In genomic region chr10:62242896-62243295, GRCm38 (mm10) we compare ENCODE assay signal across 8 mouse cellular contexts. TPM values are rescaled to one million over a fixed set of nuclear protein-coding genes. Genes with fewer than 3 reads are reported as not detected.
DNase-seq lines count a peak whose midpoint lies in the region; ATAC-seq and TF ChIP-seq lines count a peak whose summit lies in the region.

No protein-coding gene starts in this region.

- H3K4me1 ChIP-seq in heart, postnatal 0 days (ENCODE audit: control insufficient read depth, insufficient read depth) = no peaks in the 10 kb centered on the region
- H3K4me1 ChIP-seq in ES-Bruce4 (ENCODE audit: control insufficient read depth, insufficient read depth, low read length) = peaks cover 2% of the 10 kb centered on the region

- H3K9me3 ChIP-seq in heart, postnatal 0 days (replicated peaks; ENCODE audit: control insufficient read depth, low read length) = no peaks in the 10 kb centered on the region
- H3K9me3 ChIP-seq in ES-Bruce4 (replicated peaks; ENCODE audit: control insufficient read depth, insufficient read depth, low read length, poor library complexity, severe bottlenecking) = no peaks in the 10 kb centered on the region; the same call in 1 of the 2 replicates

- TF ChIP-seq CTCF in heart, postnatal 0 days (IDR thresholded peaks at IDR 0.05; ENCODE audit: low read depth) = peak; percentile 74
- peak; percentile 22 for TF ChIP-seq CTCF in ES-Bruce4 (IDR thresholded peaks at IDR 0.05; ENCODE audit: low read depth, low read length)

- H3K27ac ChIP-seq in heart, postnatal 0 days (ENCODE audit: low read depth) = no peak overlapping the region
- 0 out of 2 replicates have a peak overlapping the region, but pooled peaks have one; percentile 5 for H3K27ac ChIP-seq in ES-Bruce4 (ENCODE audit: insufficient read depth, low read length)

- H3K27me3 ChIP-seq in heart, postnatal 0 days (ENCODE audit: control insufficient read depth, insufficient read depth, low read length) = no peaks in the 10 kb centered on the region
- H3K27me3 ChIP-seq in ES-Bruce4 (ENCODE audit: control insufficient read depth, insufficient read depth, low read length, poor library complexity, severe bottlenecking) = no peaks in the 10 kb centered on the region

- H3K4me2 ChIP-seq in heart, postnatal 0 days (ENCODE audit: low read depth, low read length) = no peak overlapping the region

- H3K9ac ChIP-seq in heart, postnatal 0 days (replicated peaks; ENCODE audit: low read depth, low read length) = no peak overlapping the region
- 0 out of 2 replicates have a peak overlapping the region, but pooled peaks have one; percentile 28 for H3K9ac ChIP-seq in ES-Bruce4 (ENCODE audit: low read depth, poor library complexity, severe bottlenecking)

- ATAC-seq in heart, postnatal 0 days (ENCODE audit: insufficient read depth, low read depth) = no peak
- peak; percentile 42 for ATAC-seq in granulocyte monocyte progenitor cell, adult 5-6 weeks (replicated peaks; ENCODE audit: poor library complexity, severe bottlenecking)
- ATAC-seq in megakaryocyte progenitor cell, adult 5-6 weeks (replicated peaks; ENCODE audit: poor library complexity) = peak; percentile 83

- H3K36me3 ChIP-seq in heart, postnatal 0 days (replicated peaks; ENCODE audit: control insufficient read depth, insufficient read depth, low read length) = no peaks in the 10 kb centered on the region
- no peaks in the 10 kb centered on the region for H3K36me3 ChIP-seq in ES-Bruce4 (ENCODE audit: control insufficient read depth, insufficient read depth, low read length, poor library complexity, severe bottlenecking)

- TF ChIP-seq EP300 in heart, postnatal 0 days (IDR thresholded peaks at IDR 0.05; ENCODE audit: low read depth) = no peak
- no peak for TF ChIP-seq EP300 in ES-Bruce4 (IDR thresholded peaks at IDR 0.05; ENCODE audit: insufficient read depth, low read depth, low read length)

- DNase-seq in heart, postnatal 0 days (ENCODE audit: low spot score) = peak; percentile 27
- DNase-seq in heart, adult 11 months = no peak
- DNase-seq in c-Kit-positive CD71-positive TER-119-negative erythroid progenitor cells, embryonic 14.5 days (ENCODE audit: low read depth) = peak; percentile 69
- DNase-seq in layer of hippocampus, adult 9-11 months = peak; percentile 43
- no peak for DNase-seq in urinary bladder, adult 18-20 months (ENCODE audit: low spot score in 2 of 2)

- 45% methylated on average over 13 of the region's 13 CpGs for WGBS in heart, postnatal 0 days

- TF ChIP-seq POLR2A in ES-Bruce4 (IDR thresholded peaks at IDR 0.05; ENCODE audit: insufficient read depth, low read length) = no peak

- H3K4me3 ChIP-seq in heart, postnatal 0 days (ENCODE audit: low read depth, low read length) = no peak overlapping the region
- H3K4me3 ChIP-seq in ES-Bruce4 (ENCODE audit: low read depth, low read length) = no peak overlapping the region

RNA-seq across cellular contexts. Expression of gene Tacr2, which starts 9.3 kb away (rescaled TPM):
- 2.7 TPM in 1 of 2 replicates, not detected in the other for total RNA-seq in heart, postnatal 0 days (2014; rRNA removed; ENCODE audit: low replicate concordance)
- polyA plus RNA-seq in heart, postnatal 0 days (2015; fragmentation: Nextera tagmentation; extraction: Ambion mirVana) = not detected in 2 replicates
- polyA plus RNA-seq in ES-Bruce4 (2011; ENCODE audit: insufficient read depth, insufficient read length, low read depth, missing spikeins) = not detected in 2 replicates
- total RNA-seq in granulocyte monocyte progenitor cell, adult 5-6 weeks (2014; fragmentation: Nextera tagmentation) = not detected in 2 replicates
- 0.22 TPM in 1 of 2 replicates, not detected in the other for total RNA-seq in granulocyte monocyte progenitor cell, adult 5-6 weeks (2017)
- not detected in 2 replicates for total RNA-seq in megakaryocyte progenitor cell, adult 5-6 weeks (2015)
- total RNA-seq in megakaryocyte progenitor cell, adult 5-6 weeks (2017) = not detected in 2 replicates

RNA-seq across cellular contexts. Expression of gene Tspan15, which starts 11.8 kb away (rescaled TPM):
- 9.7 and 26.0 TPM in 2 replicates for total RNA-seq in heart, postnatal 0 days (2014; rRNA removed; ENCODE audit: low replicate concordance)
- polyA plus RNA-seq in heart, postnatal 0 days (2015; fragmentation: Nextera tagmentation; extraction: Ambion mirVana) = 6.7 and 7.0 TPM in 2 replicates
- polyA plus RNA-seq in ES-Bruce4 (2011; ENCODE audit: insufficient read depth, insufficient read length, low read depth, missing spikeins) = 8.5 and 10.4 TPM in 2 replicates
- not detected in 2 replicates for total RNA-seq in granulocyte monocyte progenitor cell, adult 5-6 weeks (2014; fragmentation: Nextera tagmentation)
- 0.13 TPM in 1 of 2 replicates, not detected in the other for total RNA-seq in granulocyte monocyte progenitor cell, adult 5-6 weeks (2017)
- total RNA-seq in megakaryocyte progenitor cell, adult 5-6 weeks (2015) = 0.15 and 0.49 TPM in 2 replicates
- 0.21 TPM in 1 of 2 replicates, not detected in the other for total RNA-seq in megakaryocyte progenitor cell, adult 5-6 weeks (2017)

Comparison
In these comparisons a context has a peak if more than half of its experiments do, and no peak if none do; other contexts are left out.
1. DNase-seq: peak in heart, postnatal 0 days (single experiment), c-Kit-positive CD71-positive TER-119-negative erythroid progenitor cells, embryonic 14.5 days (single experiment) and layer of hippocampus, adult 9-11 months (single experiment); none in heart, adult 11 months (single experiment) and urinary bladder, adult 18-20 months (0 of 2).